Mouse (Mus musculus) cerebellum, postnatal 14 days (tissue): ENCODE data around the gene Slc7a5.

ENCODE experiments used
- DNase-seq, 2 experiments: peaks; one replicate each; pipeline ENCODE4 v3.0.0; 2021; ENCODE audit warnings: mixed read lengths in 2 of 2

Gene Slc7a5

GRCm38 (mm10) chr8:121880818-121881217 is 26.7 kb downstream of the Slc7a5 start:
- DNase-seq, result no peak

GRCm38 (mm10) chr8:121879712-121880111 is 27.8 kb downstream of the Slc7a5 start:
- no peak for DNase-seq

- no peak for DNase-seq
Observed at GRCm38 (mm10) chr8:121877828-121878480, 29.5 kb downstream of the Slc7a5 start.

GRCm38 (mm10) chr8:121877212-121877611 is 30.3 kb downstream of the Slc7a5 start:
- no peak for DNase-seq

GRCm38 (mm10) chr8:121875517-121875916 is 32.0 kb downstream of the Slc7a5 start:
- DNase-seq, result no peak

GRCm38 (mm10) chr8:121875045-121875444 is 32.4 kb downstream of the Slc7a5 start:
- no peak for DNase-seq

GRCm38 (mm10) chr8:121874031-121874430 is 33.5 kb downstream of the Slc7a5 start:
- DNase-seq, result no peak

- peak in 1 of 2 experiments; percentile 40 for DNase-seq
Observed at GRCm38 (mm10) chr8:121871833-121872440, 35.6 kb downstream of the Slc7a5 start.

- DNase-seq, result no peak
Observed at GRCm38 (mm10) chr8:121870190-121870589, 37.3 kb downstream of the Slc7a5 start.

- DNase-seq, result no peak
Observed at GRCm38 (mm10) chr8:121868896-121869295, 38.6 kb downstream of the Slc7a5 start.

- no peak for DNase-seq
Observed at GRCm38 (mm10) chr8:121868196-121868595, 39.3 kb downstream of the Slc7a5 start.

- DNase-seq, result no peak
Observed at GRCm38 (mm10) chr8:121865356-121865755, 42.1 kb downstream of the Slc7a5 start.

GRCm38 (mm10) chr8:121861806-121862548 is 45.5 kb downstream of the Slc7a5 start:
- peak; percentile 72 to 77 for DNase-seq

GRCm38 (mm10) chr8:121861276-121861675 is 46.2 kb downstream of the Slc7a5 start:
- peak in 1 of 2 experiments; percentile 37 for DNase-seq

GRCm38 (mm10) chr8:121857747-121858146 is 49.7 kb downstream of the Slc7a5 start:
- no peak for DNase-seq

GRCm38 (mm10) chr8:121857331-121857730 is 50.2 kb downstream of the Slc7a5 start:
- peak; percentile 90 to 95 for DNase-seq

- no peak for DNase-seq
Observed at GRCm38 (mm10) chr8:121856071-121856746, 51.3 kb downstream of the Slc7a5 start.

GRCm38 (mm10) chr8:121853586-121853985 is 53.9 kb downstream of the Slc7a5 start:
- no peak for DNase-seq

GRCm38 (mm10) chr8:121852464-121852863 is 55.0 kb downstream of the Slc7a5 start:
- no peak for DNase-seq

- DNase-seq, result no peak
Observed at GRCm38 (mm10) chr8:121851716-121852115, 55.8 kb downstream of the Slc7a5 start.

GRCm38 (mm10) chr8:121850821-121851470 is 56.5 kb downstream of the Slc7a5 start:
- peak; percentile 99 to 100 for DNase-seq

- no peak for DNase-seq
Observed at GRCm38 (mm10) chr8:121850436-121850820, 57.1 kb downstream of the Slc7a5 start.

GRCm38 (mm10) chr8:121850018-121850417 is 57.5 kb downstream of the Slc7a5 start:
- peak; percentile 84 to 87 for DNase-seq
